Mouse (Mus musculus) olfactory bulb, adult 2 months (tissue): ENCODE data around the gene Lpin3.

ENCODE experiments used
- CTCF ChIP-seq: fragments of 200-500 bp; IDR thresholded peaks from 2 replicates; pipeline ENCODE4 v1.5.1; 2012; ENCODE audit warnings: low read depth, mild to moderate bottlenecking, low read length, moderate library complexity; ENCODE audit not compliant: insufficient read depth
- POLR2A ChIP-seq: fragments of 200-500 bp; IDR thresholded peaks from 2 replicates; pipeline ENCODE4 v1.6.1; 2012; ENCODE audit warnings: mild to moderate bottlenecking, low read depth, low read length, moderate library complexity; ENCODE audit not compliant: insufficient read depth

- TF ChIP-seq POLR2A (no peak), CTCF (no peak)
Measured at GRCm38 (mm10) chr2:160860363-160860762, 20.1 kb upstream of the Lpin3 start.
